Mouse (Mus musculus) cortical plate, adult 2 months (tissue): ENCODE measurements around the gene Adora2a. TPM values are rescaled to one million over a fixed set of nuclear protein-coding genes. Genes with fewer than 3 reads are reported as not detected.
"Not testable (repeated sequence)": the region's sequence is repeated elsewhere in the genome, so short reads cannot be mapped to it uniquely, and the experiment has no call there.

ENCODE experiments used
- H3K27ac ChIP-seq: fragments of 200-500 bp; 2 replicates; pipeline ENCODE4 v1.5.1; 2012; ENCODE audit warnings: low read length, control low read depth, inconsistent platforms; ENCODE audit not compliant: insufficient read depth
- H3K4me1 ChIP-seq: fragments of 200-500 bp; 2 replicates; pipeline ENCODE4 v1.6.1; 2011; ENCODE audit warnings: low read length; ENCODE audit not compliant: control insufficient read depth, insufficient read depth
- H3K4me3 ChIP-seq: fragments of 200-500 bp; 2 replicates; pipeline ENCODE4 v1.5.1; 2011; ENCODE audit warnings: mild to moderate bottlenecking, low read length, control low read depth; ENCODE audit not compliant: insufficient read depth
- CTCF ChIP-seq: fragments of 200-500 bp; IDR thresholded peaks from 2 replicates; pipeline ENCODE4 v1.5.1; 2011; ENCODE audit warnings: mild to moderate bottlenecking, control low read depth, low read length; ENCODE audit not compliant: insufficient read depth; ENCODE audit errors: extremely low read depth
- POLR2A ChIP-seq: fragments of 200-500 bp; IDR thresholded peaks from 2 replicates; pipeline ENCODE4 v1.6.1; 2011; ENCODE audit warnings: mild to moderate bottlenecking, low read length, control low read depth; ENCODE audit not compliant: insufficient read depth; ENCODE audit errors: extremely low read depth
- polyA plus RNA-seq: library from polyadenylated mRNA; depleted of rRNA; stranded (reverse); fragments of >200 nt; gene quantifications from 2 replicates; pipeline ENCODE4 v1.2.3, GENCODE M21; 2012; rRNA removed

Adora2a gene
- 2.8 and 37.2 TPM in 2 replicates for polyA plus RNA-seq

GRCm38 (mm10) chr10:75316872-75316907 is at the start of gene Adora2a:
TSS of gene Adora2a (plus strand) at chr10:75316877.
- Histone ChIP-seq H3K4me3 (peak within 1 kb of the TSS; percentile 13), H3K4me1 (no peaks in the 10 kb centered on the region), H3K27ac (no peak within 1 kb of the TSS; the same call in 1 of the 2 replicates)
- no peak for TF ChIP-seq POLR2A
- TF ChIP-seq CTCF, result no peak

- H3K4me3 ChIP-seq, result no peak overlapping the region
- H3K4me1 ChIP-seq, result no peaks in the 10 kb centered on the region
- H3K27ac ChIP-seq, result no peak overlapping the region
- no peak for TF ChIP-seq CTCF
- no peak for TF ChIP-seq POLR2A
These were observed 43.7 kb upstream of the Adora2a start for GRCm38 (mm10) chr10:75273020-75273419.

- Histone ChIP-seq H3K4me3 (no peak overlapping the region), H3K4me1 (no peaks in the 10 kb centered on the region), H3K27ac (no peak overlapping the region)
- no peak for TF ChIP-seq POLR2A
- TF ChIP-seq CTCF, result no peak
These were observed 40.2 kb upstream of the Adora2a start for GRCm38 (mm10) chr10:75276427-75277013.

- Histone ChIP-seq H3K4me3 (no peak overlapping the region), H3K4me1 (no peaks in the 10 kb centered on the region), H3K27ac (no peak overlapping the region)
- TF ChIP-seq POLR2A (no peak), CTCF (peak; percentile 46)
These were observed 39.2 kb upstream of the Adora2a start for GRCm38 (mm10) chr10:75277501-75277900.

- TF ChIP-seq CTCF, result no peak
- no peak for TF ChIP-seq POLR2A
- Histone ChIP-seq H3K27ac (no peak overlapping the region), H3K4me3 (no peak overlapping the region), H3K4me1 (no peaks in the 10 kb centered on the region)
These were observed 34.0 kb upstream of the Adora2a start for GRCm38 (mm10) chr10:75282648-75283047.

- TF ChIP-seq CTCF (no peak), POLR2A (no peak)
- H3K4me3 ChIP-seq, result no peak overlapping the region
These were observed 32.9 kb upstream of the Adora2a start for GRCm38 (mm10) chr10:75283821-75284220.

GRCm38 (mm10) chr10:75288579-75288978 is 28.1 kb upstream of the Adora2a start:
- no peak overlapping the region for H3K27ac ChIP-seq
- TF ChIP-seq POLR2A, result no peak
- TF ChIP-seq CTCF, result no peak
- no peaks in the 10 kb centered on the region for H3K4me1 ChIP-seq
- no peak overlapping the region for H3K4me3 ChIP-seq

More at GRCm38 (mm10) chr10:75283821-75284220, 32.9 kb upstream of the Adora2a start:
- H3K4me1 ChIP-seq, result no peaks in the 10 kb centered on the region
- H3K27ac ChIP-seq, result no peak overlapping the region

- H3K27ac ChIP-seq, result no peak overlapping the region
- H3K4me3 ChIP-seq, result no peak overlapping the region
- TF ChIP-seq POLR2A (no peak), CTCF (no peak)
- H3K4me1 ChIP-seq, result no peaks in the 10 kb centered on the region
These were observed 27.3 kb upstream of the Adora2a start for GRCm38 (mm10) chr10:75289392-75289791.

- no peaks in the 10 kb centered on the region for H3K4me1 ChIP-seq
- TF ChIP-seq CTCF, result no peak
- no peak for TF ChIP-seq POLR2A
- no peak overlapping the region for H3K27ac ChIP-seq
- H3K4me3 ChIP-seq, result no peak overlapping the region
These were observed 26.0 kb upstream of the Adora2a start for GRCm38 (mm10) chr10:75290650-75291049.

GRCm38 (mm10) chr10:75291338-75291737 is 25.3 kb upstream of the Adora2a start:
- Histone ChIP-seq H3K27ac (no peak overlapping the region), H3K4me3 (no peak overlapping the region), H3K4me1 (no peaks in the 10 kb centered on the region)
- TF ChIP-seq POLR2A (no peak), CTCF (no peak)

GRCm38 (mm10) chr10:75292206-75292605 is 24.5 kb upstream of the Adora2a start:
- not testable (repeated sequence) for H3K27ac ChIP-seq, H3K4me1 ChIP-seq, H3K4me3 ChIP-seq

GRCm38 (mm10) chr10:75293288-75293687 is 23.4 kb upstream of the Adora2a start:
- H3K4me3 ChIP-seq, result no peak overlapping the region
- no peak overlapping the region for H3K27ac ChIP-seq
- TF ChIP-seq CTCF (no peak), POLR2A (no peak)
- H3K4me1 ChIP-seq, result no peaks in the 10 kb centered on the region
